Comparison of ENCODE assay signal across 14 mouse cellular contexts in genomic region chr9:116438580-116438979, GRCm38 (mm10).
"Had no signal": no experiment of that assay in that cellular context is flagged by ENCODE, and none has a peak within 500 bp of the region (broad histone marks: within the 10 kb centered on the region; RNA-seq: fewer than 3 reads in every experiment).

No protein-coding gene starts in this region.

- DNase-seq: gastrocnemius, adult 2 months; gastrocnemius, postnatal 10 days; gastrocnemius, postnatal 25 days; heart, adult 2 months; heart, postnatal 14 days; heart, postnatal 36 days; kidney, adult 18-20 months; kidney, adult 8-10 months; kidney, postnatal 10 days; kidney, postnatal 25 days; kidney, postnatal 4 days; liver had no signal

- ATAC-seq: hindbrain, postnatal 0 days; intestine, embryonic 16.5 days had no signal
